Mouse (Mus musculus): ENCODE data around the gene Qser1. TPM values are rescaled to one million over a fixed set of nuclear protein-coding genes. Genes with fewer than 3 reads are reported as not detected.

Qser1 gene
- polyA plus RNA-seq, 1 experiment from 2014 or later: 15.8 TPM

DNA sequence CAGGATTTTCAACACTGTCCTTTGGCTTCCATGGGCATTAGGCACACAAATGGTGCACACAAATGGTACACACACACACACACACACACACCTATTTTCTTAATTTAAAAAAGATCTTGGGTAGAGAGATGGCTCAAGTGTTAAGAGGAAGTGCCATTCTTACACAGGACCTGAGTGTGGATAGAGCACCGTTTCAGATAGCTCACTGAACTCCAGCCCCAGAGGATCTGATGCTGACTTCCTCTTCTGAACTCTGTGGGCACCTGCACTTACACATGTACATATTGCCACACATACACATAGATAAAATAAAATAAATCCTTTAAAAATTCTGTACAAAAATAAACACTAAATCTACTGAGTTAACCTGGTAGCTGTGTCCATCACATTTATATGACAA is 11.1 kb downstream of the Qser1 start:
- Histone ChIP-seq H3K9me3 (ENCODE audit: control insufficient read depth, low read length) (no peaks in the 10 kb centered on the region), H3K4me3 (ENCODE audit: low read depth, low read length) (no peak overlapping the region), H3K9ac (ENCODE audit: low read length) (no peak overlapping the region), H3K4me1 (replicated peaks; ENCODE audit: control insufficient read depth, insufficient read depth, low read length) (no peaks in the 10 kb centered on the region), H3K4me2 (ENCODE audit: low read length) (no peak overlapping the region), H3K36me3 (ENCODE audit: control insufficient read depth, insufficient read depth, low read length) (no peaks in the 10 kb centered on the region), H3K27me3 (replicated peaks; ENCODE audit: control insufficient read depth, insufficient read depth, low read length) (no peaks in the 10 kb centered on the region), H3K27ac (ENCODE audit: low read depth) (no peak overlapping the region)
- DNase-seq (ENCODE audit: low spot score) (no peak), ATAC-seq (replicated peaks; ENCODE audit: low FRiP score, low TSS enrichment, low read depth) (no peak)
- WGBS: 86% methylated on average over 1 of the region's 1 CpGs

DNA sequence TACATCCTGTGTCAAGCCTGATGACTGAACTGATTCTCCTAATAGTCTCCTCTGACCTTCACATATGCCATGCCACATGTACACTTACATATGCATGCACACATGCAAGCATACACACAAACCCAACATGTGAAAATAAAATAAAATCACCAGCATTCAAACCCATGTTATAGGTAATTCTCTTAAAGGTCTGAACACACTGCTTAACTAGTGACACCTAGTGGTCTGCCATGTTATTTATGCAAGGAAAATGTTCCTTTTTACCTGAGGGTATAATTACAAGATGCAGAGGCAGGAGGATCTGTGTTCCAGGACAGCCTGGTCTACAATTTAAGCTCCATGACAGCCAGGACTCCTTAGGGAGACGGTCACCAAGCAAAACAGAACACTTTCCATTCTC is 41.8 kb downstream of the Qser1 start:
- Histone ChIP-seq H3K4me3 (ENCODE audit: low read depth, low read length) (no peak overlapping the region), H3K27me3 (replicated peaks; ENCODE audit: control insufficient read depth, insufficient read depth, low read length) (no peaks in the 10 kb centered on the region), H3K9ac (ENCODE audit: low read length) (no peak overlapping the region), H3K27ac (ENCODE audit: low read depth) (no peak overlapping the region), H3K4me2 (ENCODE audit: low read length) (no peak overlapping the region), H3K4me1 (replicated peaks; ENCODE audit: control insufficient read depth, insufficient read depth, low read length) (no peaks in the 10 kb centered on the region), H3K9me3 (ENCODE audit: control insufficient read depth, low read length) (no peaks in the 10 kb centered on the region), H3K36me3 (ENCODE audit: control insufficient read depth, insufficient read depth, low read length) (peaks cover 72% of the 10 kb centered on the region)
- WGBS: 90% methylated on average over 1 of the region's 1 CpGs
- DNase-seq (ENCODE audit: low spot score) (no peak), ATAC-seq (replicated peaks; ENCODE audit: low FRiP score, low TSS enrichment, low read depth) (no peak)

DNA sequence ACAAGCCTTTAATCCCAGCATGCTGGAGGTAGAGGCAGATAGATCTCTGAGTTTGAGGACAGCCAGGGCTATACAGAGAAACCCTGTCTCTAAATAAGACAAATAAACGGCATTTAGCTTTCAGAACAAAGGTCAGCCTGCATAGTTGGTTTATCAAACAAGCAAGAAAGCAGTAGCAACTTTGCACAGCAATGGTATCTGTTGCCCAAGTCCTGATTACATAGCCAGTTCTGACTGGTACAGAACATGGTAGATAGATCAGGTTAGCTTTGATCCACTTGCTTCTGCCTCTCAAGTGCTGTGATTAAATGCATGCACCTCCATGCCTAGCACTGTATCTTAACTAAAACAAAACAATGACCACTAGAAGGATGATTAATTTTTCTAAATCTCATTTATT is 47.9 kb downstream of the Qser1 start:
- Histone ChIP-seq H3K4me2 (ENCODE audit: low read length) (no peak overlapping the region), H3K36me3 (ENCODE audit: control insufficient read depth, insufficient read depth, low read length) (peaks cover 59% of the 10 kb centered on the region), H3K27me3 (replicated peaks; ENCODE audit: control insufficient read depth, insufficient read depth, low read length) (no peaks in the 10 kb centered on the region), H3K4me1 (replicated peaks; ENCODE audit: control insufficient read depth, insufficient read depth, low read length) (no peaks in the 10 kb centered on the region), H3K9me3 (ENCODE audit: control insufficient read depth, low read length) (no peaks in the 10 kb centered on the region), H3K27ac (ENCODE audit: low read depth) (no peak overlapping the region), H3K4me3 (ENCODE audit: low read depth, low read length) (no peak overlapping the region), H3K9ac (ENCODE audit: low read length) (no peak overlapping the region)
- 77% methylated on average over 1 of the region's 1 CpGs for WGBS
- no peak for DNase-seq (ENCODE audit: low spot score)
- ATAC-seq (replicated peaks; ENCODE audit: low FRiP score, low TSS enrichment, low read depth): no peak

DNA sequence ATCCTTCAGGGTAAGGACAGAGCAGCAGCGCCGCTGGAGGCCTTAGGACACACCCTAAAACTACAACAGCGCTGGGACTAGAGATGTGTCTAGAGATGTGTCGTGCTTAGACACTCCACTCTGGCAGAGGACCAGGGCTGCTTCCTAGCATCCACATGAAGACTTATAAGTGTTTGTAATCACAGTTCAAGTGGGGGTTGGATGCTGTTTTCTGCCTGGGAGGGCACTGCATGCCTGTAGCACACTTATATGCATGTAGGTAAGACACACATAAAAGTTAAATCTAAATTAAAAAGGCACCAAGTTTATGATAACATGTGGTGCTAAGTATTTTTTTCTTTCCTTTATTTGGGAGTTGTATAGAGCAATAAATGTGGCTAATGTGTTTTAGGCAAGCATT is 52.5 kb downstream of the Qser1 start:
- no peak for ATAC-seq (replicated peaks; ENCODE audit: low FRiP score, low TSS enrichment, low read depth)
- Histone ChIP-seq H3K4me2 (ENCODE audit: low read length) (no peak overlapping the region), H3K27ac (ENCODE audit: low read depth) (no peak overlapping the region), H3K36me3 (ENCODE audit: control insufficient read depth, insufficient read depth, low read length) (peaks cover 46% of the 10 kb centered on the region), H3K4me1 (replicated peaks; ENCODE audit: control insufficient read depth, insufficient read depth, low read length) (no peaks in the 10 kb centered on the region), H3K9me3 (ENCODE audit: control insufficient read depth, low read length) (no peaks in the 10 kb centered on the region), H3K4me3 (ENCODE audit: low read depth, low read length) (no peak overlapping the region), H3K9ac (ENCODE audit: low read length) (no peak overlapping the region), H3K27me3 (replicated peaks; ENCODE audit: control insufficient read depth, insufficient read depth, low read length) (no peaks in the 10 kb centered on the region)
- 88% methylated on average over 4 of the region's 4 CpGs for WGBS
- DNase-seq (ENCODE audit: low spot score): no peak

DNA sequence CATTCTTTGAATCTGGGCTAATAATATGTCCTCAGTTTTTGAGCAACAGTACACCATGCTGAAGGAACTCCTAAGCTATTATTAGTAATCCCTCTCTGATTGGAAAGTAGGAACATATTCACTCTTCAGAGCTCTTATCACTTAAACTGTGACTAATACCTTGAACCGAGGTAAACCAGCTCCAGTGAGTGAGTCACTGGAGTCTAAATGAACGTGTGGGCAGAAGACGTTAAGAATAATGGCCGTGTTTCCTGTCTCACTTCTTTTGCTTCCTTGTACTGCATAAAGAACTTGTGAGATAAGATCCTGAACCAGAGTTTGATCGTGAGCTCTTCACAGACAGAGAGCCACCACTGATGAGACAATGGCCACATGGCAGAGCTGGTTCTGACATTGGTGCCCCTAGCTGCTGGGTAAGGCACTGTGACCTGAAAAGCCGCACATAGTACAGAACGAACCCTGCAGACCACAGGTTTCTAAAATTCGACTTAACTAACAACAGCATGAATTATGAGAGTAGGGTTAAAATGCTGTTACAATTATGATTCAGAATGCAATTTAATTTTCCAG is 53.3 kb downstream of the Qser1 start:
- H3K36me3 ChIP-seq (ENCODE audit: control insufficient read depth, insufficient read depth, low read length): peaks cover 42% of the 10 kb centered on the region
- no peaks in the 10 kb centered on the region for H3K27me3 ChIP-seq (replicated peaks; ENCODE audit: control insufficient read depth, insufficient read depth, low read length)
- 75% methylated on average over 8 of the region's 8 CpGs for WGBS
- H3K4me1 ChIP-seq (replicated peaks; ENCODE audit: control insufficient read depth, insufficient read depth, low read length): no peaks in the 10 kb centered on the region
- H3K4me3 ChIP-seq (ENCODE audit: low read depth, low read length): no peak overlapping the region
- no peak overlapping the region for H3K4me2 ChIP-seq (ENCODE audit: low read length)
- no peak; the same call in 1 of the 2 replicates for ATAC-seq (replicated peaks; ENCODE audit: low FRiP score, low TSS enrichment, low read depth)
- no peak overlapping the region for H3K27ac ChIP-seq (ENCODE audit: low read depth)
- DNase-seq (ENCODE audit: low spot score): no peak
- no peak overlapping the region for H3K9ac ChIP-seq (ENCODE audit: low read length)
- no peaks in the 10 kb centered on the region for H3K9me3 ChIP-seq (ENCODE audit: control insufficient read depth, low read length)

DNA sequence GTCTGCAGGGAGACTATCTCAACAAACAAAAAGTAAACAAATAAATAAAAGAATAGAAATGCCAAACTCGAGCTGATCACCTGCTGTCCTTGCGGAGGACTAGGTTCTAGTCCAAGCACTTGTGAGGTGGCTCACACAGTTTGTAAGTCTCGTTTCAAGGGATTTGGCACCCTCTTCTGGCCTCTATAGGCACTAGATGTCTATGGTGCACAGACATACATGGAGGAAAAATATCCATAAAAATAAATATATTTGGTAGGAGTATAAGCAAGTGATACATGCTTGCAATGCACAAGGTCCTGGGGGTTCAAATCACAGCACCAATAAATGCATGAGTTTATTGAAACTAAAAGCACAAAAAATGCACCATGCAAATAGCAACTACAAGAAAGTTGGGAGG is 65.9 kb downstream of the Qser1 start:
- WGBS: 57% methylated on average over 3 of the region's 3 CpGs
- Histone ChIP-seq H3K4me1 (replicated peaks; ENCODE audit: control insufficient read depth, insufficient read depth, low read length) (no peaks in the 10 kb centered on the region), H3K4me3 (ENCODE audit: low read depth, low read length) (no peak overlapping the region), H3K36me3 (ENCODE audit: control insufficient read depth, insufficient read depth, low read length) (0 out of 2 replicates have a peak, but pooled peaks cover 4% of the 10 kb centered on the region), H3K27ac (ENCODE audit: low read depth) (no peak overlapping the region), H3K9me3 (ENCODE audit: control insufficient read depth, low read length) (no peaks in the 10 kb centered on the region), H3K4me2 (ENCODE audit: low read length) (no peak overlapping the region), H3K9ac (ENCODE audit: low read length) (no peak overlapping the region), H3K27me3 (replicated peaks; ENCODE audit: control insufficient read depth, insufficient read depth, low read length) (no peaks in the 10 kb centered on the region)
- DNase-seq (ENCODE audit: low spot score): no peak
- no peak; the same call in 1 of the 2 replicates for ATAC-seq (replicated peaks; ENCODE audit: low FRiP score, low TSS enrichment, low read depth)

DNA sequence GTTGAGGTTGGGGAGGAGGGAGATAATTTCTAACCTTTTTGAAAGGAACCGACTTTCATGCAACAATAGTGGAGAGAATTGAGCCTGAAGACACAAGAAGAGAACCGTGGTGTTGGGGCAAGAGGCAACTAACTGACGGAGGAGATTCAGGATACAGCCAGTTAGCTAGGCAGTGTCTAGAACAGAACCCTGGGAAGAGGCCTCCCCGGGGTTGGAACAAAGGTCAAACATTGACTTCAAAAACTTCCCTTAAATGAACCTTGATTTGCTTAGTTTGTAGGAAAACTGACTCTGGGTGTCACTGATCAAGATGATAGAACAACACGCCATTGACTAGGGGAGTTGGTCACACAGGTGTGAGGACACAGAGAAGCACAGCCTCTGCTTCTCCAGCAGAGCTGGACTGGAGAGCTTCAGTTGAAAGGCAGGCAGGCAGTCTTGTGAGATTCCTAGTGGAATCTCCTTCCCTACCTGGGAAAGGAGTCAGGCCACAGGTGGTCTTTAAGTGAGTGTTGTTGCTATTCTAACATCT is 67.8 kb downstream of the Qser1 start:
- Histone ChIP-seq H3K27me3 (replicated peaks; ENCODE audit: control insufficient read depth, insufficient read depth, low read length) (no peaks in the 10 kb centered on the region), H3K9me3 (ENCODE audit: control insufficient read depth, low read length) (no peaks in the 10 kb centered on the region), H3K4me2 (ENCODE audit: low read length) (no peak overlapping the region), H3K36me3 (ENCODE audit: control insufficient read depth, insufficient read depth, low read length) (0 out of 2 replicates have a peak, but pooled peaks cover 4% of the 10 kb centered on the region), H3K27ac (ENCODE audit: low read depth) (no peak overlapping the region), H3K4me3 (ENCODE audit: low read depth, low read length) (no peak overlapping the region), H3K9ac (ENCODE audit: low read length) (no peak overlapping the region), H3K4me1 (replicated peaks; ENCODE audit: control insufficient read depth, insufficient read depth, low read length) (no peaks in the 10 kb centered on the region)
- WGBS: 68% methylated on average over 5 of the region's 5 CpGs
- DNase-seq (ENCODE audit: low spot score): no peak
- ATAC-seq (replicated peaks; ENCODE audit: low FRiP score, low TSS enrichment, low read depth): no peak

DNA sequence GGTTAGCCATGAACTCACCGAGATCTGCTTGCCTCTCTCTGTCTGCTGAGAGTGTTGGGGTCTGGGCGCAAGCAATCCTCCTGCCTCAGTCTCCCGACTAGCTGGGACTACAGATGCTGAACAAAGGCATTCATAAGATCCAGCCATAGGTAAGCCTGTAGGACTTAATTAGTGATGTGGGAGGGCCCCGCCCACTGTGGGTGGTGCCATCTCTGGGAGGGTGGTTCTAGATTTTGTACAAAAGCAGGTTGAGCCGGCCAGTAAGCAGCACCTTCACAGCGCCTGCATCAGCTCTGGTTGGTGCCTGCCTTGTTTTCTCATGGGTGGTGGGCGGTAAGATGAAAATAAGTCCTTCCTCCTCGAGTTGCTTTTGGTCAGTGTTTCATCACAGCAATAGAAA is 70.3 kb downstream of the Qser1 start:
- WGBS: 59% methylated on average over 8 of the region's 8 CpGs
- ATAC-seq (replicated peaks; ENCODE audit: low FRiP score, low TSS enrichment, low read depth) (no peak), DNase-seq (ENCODE audit: low spot score) (no peak)
- Histone ChIP-seq H3K9me3 (ENCODE audit: control insufficient read depth, low read length) (no peaks in the 10 kb centered on the region), H3K9ac (ENCODE audit: low read length) (no peak overlapping the region), H3K36me3 (ENCODE audit: control insufficient read depth, insufficient read depth, low read length) (no peaks in the 10 kb centered on the region), H3K27ac (ENCODE audit: low read depth) (no peak overlapping the region), H3K4me2 (ENCODE audit: low read length) (no peak overlapping the region), H3K4me1 (replicated peaks; ENCODE audit: control insufficient read depth, insufficient read depth, low read length) (0 out of 2 replicates have a peak, but pooled peaks cover 4% of the 10 kb centered on the region), H3K27me3 (replicated peaks; ENCODE audit: control insufficient read depth, insufficient read depth, low read length) (no peaks in the 10 kb centered on the region), H3K4me3 (ENCODE audit: low read depth, low read length) (no peak overlapping the region)

DNA sequence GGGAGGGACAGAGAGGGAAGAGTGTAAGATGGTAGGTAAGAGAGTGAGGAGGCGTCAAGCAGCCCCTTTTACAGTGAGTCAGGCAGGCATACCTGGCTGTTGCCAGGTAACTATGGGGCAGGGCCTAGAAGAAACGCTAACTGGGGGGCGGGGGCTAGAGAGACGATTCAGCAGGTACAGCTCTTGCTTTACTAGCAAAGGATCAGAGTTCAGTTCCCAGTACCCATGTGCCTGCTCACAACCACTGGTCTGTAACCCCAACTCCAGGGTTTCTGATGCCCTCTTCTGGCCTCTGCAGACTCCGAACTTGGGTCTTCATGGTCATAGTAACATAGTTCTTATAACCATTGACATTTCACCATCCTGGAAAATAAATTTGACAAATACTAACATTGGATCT is 72.6 kb downstream of the Qser1 start:
- 56% methylated on average over 5 of the region's 5 CpGs for WGBS
- ATAC-seq (replicated peaks; ENCODE audit: low FRiP score, low TSS enrichment, low read depth): no peak
- no peaks in the 10 kb centered on the region for H3K9me3 ChIP-seq (ENCODE audit: control insufficient read depth, low read length)

More for the DNA sequence above, 72.6 kb downstream of the Qser1 start:
- no peak overlapping the region for H3K4me2 ChIP-seq (ENCODE audit: low read length)
- H3K9ac ChIP-seq (ENCODE audit: low read length): no peak overlapping the region
- H3K27ac ChIP-seq (ENCODE audit: low read depth): no peak overlapping the region
- H3K27me3 ChIP-seq (replicated peaks; ENCODE audit: control insufficient read depth, insufficient read depth, low read length): no peaks in the 10 kb centered on the region
- no peaks in the 10 kb centered on the region for H3K36me3 ChIP-seq (ENCODE audit: control insufficient read depth, insufficient read depth, low read length)
- DNase-seq (ENCODE audit: low spot score): no peak
- no peak overlapping the region for H3K4me3 ChIP-seq (ENCODE audit: low read depth, low read length)
- peaks cover 16% of the 10 kb centered on the region; the same call in 1 of the 2 replicates for H3K4me1 ChIP-seq (replicated peaks; ENCODE audit: control insufficient read depth, insufficient read depth, low read length)

Data from intestine, embryonic 14.5 days (tissue).